Mouse (Mus musculus): ENCODE measurements around the gene Mms19. TPM values are rescaled to one million over a fixed set of nuclear protein-coding genes. Genes with fewer than 3 reads are reported as not detected.

The Mms19 gene
- polyA plus RNA-seq, 1 experiment from 2014 or later, result 27.0 TPM

DNA sequence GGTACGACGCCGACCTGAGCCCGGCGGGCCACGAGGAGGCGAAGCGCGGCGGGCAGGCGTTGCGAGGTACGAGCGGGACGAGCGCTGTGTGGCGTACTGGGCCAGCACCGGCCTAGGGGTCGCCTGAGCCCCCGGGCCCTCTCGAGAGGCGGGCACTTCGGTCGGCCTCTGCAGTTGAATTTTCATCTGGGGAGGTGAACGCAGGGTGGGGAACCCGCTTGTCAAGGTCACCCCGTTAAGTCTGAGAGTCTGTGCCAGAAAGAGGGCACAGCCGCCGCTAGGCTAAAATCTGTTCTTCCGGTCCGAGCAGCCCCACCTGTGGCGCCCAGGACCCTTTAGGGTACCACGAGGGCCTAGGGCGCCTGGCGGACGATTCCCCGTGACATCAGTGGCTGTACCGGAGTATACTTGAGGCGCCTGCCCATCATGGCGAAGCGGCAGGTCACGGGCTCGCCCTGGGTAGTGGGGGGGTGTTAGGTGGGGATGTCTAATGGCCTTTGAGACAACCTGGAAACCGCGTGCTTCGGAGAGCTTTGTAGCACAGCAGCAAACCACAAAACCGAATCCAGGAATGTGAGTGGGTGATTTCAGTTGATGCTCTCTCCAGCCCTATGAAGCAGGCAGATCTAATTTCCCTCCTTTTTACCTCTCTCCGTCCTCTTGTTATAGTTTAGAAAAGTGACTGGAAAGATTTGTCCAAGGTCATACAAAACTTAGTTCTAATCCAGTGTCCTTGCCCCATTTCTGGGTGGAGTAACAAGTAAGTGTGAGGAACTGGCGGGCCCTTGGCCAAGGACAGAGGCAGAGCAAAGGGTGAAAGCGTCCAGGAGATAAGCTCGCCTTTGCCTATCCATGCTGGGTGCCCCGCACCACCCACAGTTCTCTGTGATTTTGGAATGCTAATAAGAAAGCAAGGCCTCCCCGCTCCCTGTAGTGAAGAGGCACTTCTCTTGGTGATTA is 68.6 kb downstream of the Mms19 start:
- Histone ChIP-seq H3K27ac (ENCODE audit: low read length) (peak overlapping the region; percentile 90), H3K4me2 (ENCODE audit: low read length) (peak overlapping the region; percentile 83), H3K9me3 (replicated peaks; ENCODE audit: control insufficient read depth, low read length, poor library complexity, severe bottlenecking) (no peaks in the 10 kb centered on the region), H3K36me3 (ENCODE audit: control insufficient read depth, insufficient read depth, low read length) (peaks cover 12% of the 10 kb centered on the region), H3K4me1 (ENCODE audit: control insufficient read depth, insufficient read depth, low read length) (peaks cover 25% of the 10 kb centered on the region), H3K9ac (ENCODE audit: low read depth, low read length) (peak overlapping the region; percentile 94), H3K27me3 (ENCODE audit: control insufficient read depth, insufficient read depth, low read depth, low read length) (no peaks in the 10 kb centered on the region), H3K4me3 (ENCODE audit: low read depth, low read length) (peak overlapping the region; percentile 94)
- ATAC-seq, result peak; percentile 85
- under 1% methylated on average over 50 of the region's 53 CpGs for WGBS

DNA sequence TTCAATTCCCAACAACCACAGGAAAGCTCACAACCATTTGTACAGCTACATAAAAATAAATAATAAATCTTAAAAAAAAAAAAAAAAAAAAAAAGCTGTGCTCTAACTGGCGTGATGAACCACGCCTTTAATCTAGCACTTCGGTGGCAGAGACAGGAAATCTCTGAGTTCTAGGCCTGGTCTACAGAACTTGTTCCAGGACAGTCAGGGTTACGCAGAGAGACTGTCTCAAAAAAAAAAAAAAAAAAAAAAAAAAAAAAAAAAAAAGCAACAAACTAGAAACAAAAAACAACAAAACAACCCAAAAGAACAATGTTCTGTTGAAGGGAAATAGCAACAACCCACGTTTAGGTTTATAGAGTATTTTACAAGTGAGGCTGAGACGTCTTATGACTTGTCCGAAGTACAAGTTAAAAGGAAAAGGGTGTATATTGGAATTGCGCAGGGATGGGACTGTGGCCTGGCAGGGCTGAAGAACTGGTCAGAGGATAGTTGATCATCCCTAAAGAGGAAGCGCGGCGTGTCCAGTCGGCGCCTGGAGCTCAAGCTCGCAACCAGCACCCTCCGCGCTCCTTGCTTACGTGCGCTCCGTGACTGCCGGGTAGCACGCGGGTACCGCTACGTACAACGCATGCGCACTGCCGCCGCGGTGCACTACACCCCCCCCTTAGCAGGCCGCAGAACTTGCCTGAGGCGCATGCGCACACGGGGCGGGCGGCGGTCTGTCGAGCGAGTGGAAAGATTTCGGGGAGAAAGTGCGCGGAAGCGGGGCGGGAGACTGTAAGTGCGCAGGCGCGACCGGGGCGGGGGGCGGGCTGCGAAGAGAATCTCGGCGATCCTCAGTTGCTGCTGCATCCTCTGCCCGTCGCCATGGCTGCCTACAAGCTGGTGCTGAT is 69.5 kb downstream of the Mms19 start, which contains the start of gene Pgam1:
Gene Pgam1 (plus strand): TSS at position 746 of the 896 bp plus-strand sequence.
- Histone ChIP-seq H3K27me3 (ENCODE audit: control insufficient read depth, insufficient read depth, low read depth, low read length) (no peaks in the 10 kb centered on the region), H3K36me3 (ENCODE audit: control insufficient read depth, insufficient read depth, low read length) (peaks cover 4% of the 10 kb centered on the region), H3K9me3 (replicated peaks; ENCODE audit: control insufficient read depth, low read length, poor library complexity, severe bottlenecking) (no peaks in the 10 kb centered on the region), H3K27ac (ENCODE audit: low read length) (peak within 1 kb of the TSS; percentile 90), H3K4me1 (ENCODE audit: control insufficient read depth, insufficient read depth, low read length) (peaks cover 25% of the 10 kb centered on the region), H3K4me3 (ENCODE audit: low read depth, low read length) (peak within 1 kb of the TSS; percentile 94), H3K4me2 (ENCODE audit: low read length) (peak within 1 kb of the TSS; percentile 83), H3K9ac (ENCODE audit: low read depth, low read length) (peak within 1 kb of the TSS; percentile 94)
- 6% methylated on average over 53 of the region's 54 CpGs for WGBS
- ATAC-seq, result peak; percentile 95

DNA sequence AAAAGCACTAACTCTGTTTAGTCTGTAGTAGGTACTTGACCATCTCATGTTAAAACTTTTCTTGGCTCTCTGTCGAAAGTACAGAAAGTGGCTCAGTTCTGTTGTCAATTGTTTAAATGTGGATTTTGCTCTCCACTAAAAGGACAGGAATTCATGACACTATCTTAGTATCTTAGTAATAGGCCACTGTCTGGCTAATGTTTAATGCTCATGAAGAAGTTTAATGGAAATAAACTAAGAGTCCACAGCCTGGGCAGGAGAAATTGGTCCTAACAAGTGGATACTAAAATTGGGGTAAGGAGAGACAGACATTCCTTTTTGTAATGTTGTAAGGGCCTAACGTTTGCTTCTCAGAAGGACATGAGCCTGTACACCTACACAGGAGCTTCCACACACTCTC is 70.6 kb downstream of the Mms19 start:
- Histone ChIP-seq H3K9ac (ENCODE audit: low read depth, low read length) (no peak overlapping the region), H3K27me3 (ENCODE audit: control insufficient read depth, insufficient read depth, low read depth, low read length) (no peaks in the 10 kb centered on the region), H3K4me1 (ENCODE audit: control insufficient read depth, insufficient read depth, low read length) (peaks cover 25% of the 10 kb centered on the region), H3K36me3 (ENCODE audit: control insufficient read depth, insufficient read depth, low read length) (no peaks in the 10 kb centered on the region), H3K4me2 (ENCODE audit: low read length) (no peak overlapping the region), H3K4me3 (ENCODE audit: low read depth, low read length) (no peak overlapping the region), H3K9me3 (replicated peaks; ENCODE audit: control insufficient read depth, low read length, poor library complexity, severe bottlenecking) (no peaks in the 10 kb centered on the region), H3K27ac (ENCODE audit: low read length) (no peak overlapping the region)
- ATAC-seq, result no peak
- WGBS, result 88% methylated on average over 2 of the region's 2 CpGs

DNA sequence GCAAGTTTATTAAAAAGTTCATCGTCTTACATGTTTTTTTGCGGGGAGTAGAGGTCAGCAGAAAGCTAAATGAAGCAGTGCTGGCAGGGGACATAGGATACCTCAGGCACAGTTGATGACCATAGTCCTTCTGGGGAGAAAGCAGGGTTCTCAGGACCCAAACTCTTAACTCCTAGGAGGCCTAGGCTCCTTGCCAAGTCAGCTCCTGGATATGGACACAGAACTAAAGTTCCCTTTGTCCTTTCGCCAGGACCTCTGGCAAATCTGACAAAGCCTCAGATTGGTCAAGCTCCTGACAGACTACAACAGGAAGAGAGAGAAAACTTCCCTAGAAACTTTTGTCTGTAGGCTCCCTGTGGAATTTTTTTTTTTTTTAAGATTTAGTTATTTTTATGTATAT is 72.2 kb downstream of the Mms19 start:
- H3K4me3 ChIP-seq (ENCODE audit: low read depth, low read length), result no peak overlapping the region

DNA sequence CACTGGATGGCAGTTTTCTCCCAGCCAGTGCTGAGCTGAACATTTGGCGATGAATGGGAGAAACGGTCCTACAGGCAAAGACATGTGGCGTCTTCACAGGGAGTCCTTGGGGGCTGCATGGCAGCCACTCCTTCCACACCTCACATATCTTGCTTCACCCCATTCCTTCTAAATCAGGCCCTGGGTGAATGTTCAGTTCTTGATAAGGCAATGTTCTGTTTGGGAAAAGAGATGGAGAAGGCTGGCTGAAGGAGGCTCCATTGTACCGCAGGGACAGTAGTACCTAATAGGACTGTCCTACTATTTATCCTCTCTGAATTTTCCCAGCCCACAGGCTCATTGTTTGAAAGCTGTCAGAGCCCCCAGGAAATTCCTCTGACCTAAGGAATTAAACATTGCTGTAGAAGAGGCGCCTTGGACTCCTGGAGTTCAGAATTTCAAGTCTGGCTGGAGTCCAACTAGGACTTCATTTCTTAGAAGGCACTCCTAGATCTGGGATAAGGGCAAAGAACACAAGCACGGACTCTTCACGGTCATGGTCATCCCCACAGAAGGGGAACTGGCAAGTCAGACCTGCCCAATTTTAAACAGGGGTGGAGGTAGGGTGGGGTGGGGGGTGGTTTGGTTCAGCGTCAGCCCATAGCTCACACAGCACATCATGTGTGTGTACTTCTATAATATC is 73.7 kb downstream of the Mms19 start:
- no peaks in the 10 kb centered on the region for H3K4me1 ChIP-seq (ENCODE audit: control insufficient read depth, insufficient read depth, low read length)
- H3K27ac ChIP-seq (ENCODE audit: low read length), result no peak overlapping the region
- H3K4me2 ChIP-seq (ENCODE audit: low read length), result no peak overlapping the region
- no peaks in the 10 kb centered on the region for H3K27me3 ChIP-seq (ENCODE audit: control insufficient read depth, insufficient read depth, low read depth, low read length)
- H3K36me3 ChIP-seq (ENCODE audit: control insufficient read depth, insufficient read depth, low read length), result no peaks in the 10 kb centered on the region
- ATAC-seq, result no peak
- H3K9ac ChIP-seq (ENCODE audit: low read depth, low read length), result peak overlapping the region; percentile 25; the same call in 1 of the 2 replicates
- WGBS, result 54% methylated on average over 8 of the region's 8 CpGs
- no peak overlapping the region for H3K4me3 ChIP-seq (ENCODE audit: low read depth, low read length)
- no peaks in the 10 kb centered on the region for H3K9me3 ChIP-seq (replicated peaks; ENCODE audit: control insufficient read depth, low read length, poor library complexity, severe bottlenecking)

More for the DNA sequence above, 72.2 kb downstream of the Mms19 start:
- no peak for ATAC-seq
- Histone ChIP-seq H3K27me3 (ENCODE audit: control insufficient read depth, insufficient read depth, low read depth, low read length) (no peaks in the 10 kb centered on the region), H3K36me3 (ENCODE audit: control insufficient read depth, insufficient read depth, low read length) (no peaks in the 10 kb centered on the region), H3K27ac (ENCODE audit: low read length) (no peak overlapping the region), H3K9ac (ENCODE audit: low read depth, low read length) (no peak overlapping the region), H3K9me3 (replicated peaks; ENCODE audit: control insufficient read depth, low read length, poor library complexity, severe bottlenecking) (no peaks in the 10 kb centered on the region), H3K4me1 (ENCODE audit: control insufficient read depth, insufficient read depth, low read length) (peaks cover 12% of the 10 kb centered on the region), H3K4me2 (ENCODE audit: low read length) (no peak overlapping the region)
- WGBS, result 82% methylated on average over 3 of the region's 3 CpGs

DNA sequence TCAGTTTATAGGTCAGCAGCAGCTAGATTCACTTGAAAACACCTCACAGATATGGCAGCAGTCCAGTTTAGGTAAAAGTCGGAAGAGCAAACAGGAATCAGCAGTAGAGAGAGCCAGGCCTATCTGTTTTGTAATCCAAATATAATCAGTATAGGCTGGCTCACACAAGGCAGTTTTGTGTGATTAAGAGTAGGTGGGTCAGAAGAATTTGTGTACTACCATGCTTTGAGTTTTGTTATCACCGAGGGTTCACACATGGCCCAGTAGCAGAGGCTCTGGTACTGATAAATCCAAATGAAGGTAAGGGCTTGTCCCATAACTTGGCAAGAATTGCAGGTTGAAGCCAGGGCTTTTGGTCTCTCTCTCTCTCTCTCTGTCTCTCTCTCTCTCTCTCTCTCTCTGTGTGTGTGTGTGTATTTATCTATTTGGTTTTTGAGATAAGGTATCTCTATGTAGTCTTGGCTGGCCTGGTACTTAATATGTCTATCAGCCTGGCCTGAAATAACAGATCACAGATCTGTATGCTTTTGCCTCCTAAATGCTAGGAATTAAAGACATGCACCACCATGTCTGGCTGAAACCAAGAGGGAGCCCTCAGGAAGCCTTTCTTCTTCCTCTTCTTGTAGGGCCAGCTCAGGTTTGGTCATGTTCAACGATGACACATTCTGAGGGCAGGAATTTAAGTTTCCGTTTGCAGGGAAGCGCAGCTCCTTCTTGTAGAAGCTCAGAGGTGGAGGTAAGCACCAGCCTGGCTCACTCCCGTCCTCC is 74.5 kb downstream of the Mms19 start:
- ATAC-seq, result no peak
- Histone ChIP-seq H3K4me1 (ENCODE audit: control insufficient read depth, insufficient read depth, low read length) (no peaks in the 10 kb centered on the region), H3K4me2 (ENCODE audit: low read length) (no peak overlapping the region), H3K4me3 (ENCODE audit: low read depth, low read length) (no peak overlapping the region), H3K27me3 (ENCODE audit: control insufficient read depth, insufficient read depth, low read depth, low read length) (no peaks in the 10 kb centered on the region), H3K9me3 (replicated peaks; ENCODE audit: control insufficient read depth, low read length, poor library complexity, severe bottlenecking) (no peaks in the 10 kb centered on the region), H3K27ac (ENCODE audit: low read length) (no peak overlapping the region), H3K36me3 (ENCODE audit: control insufficient read depth, insufficient read depth, low read length) (no peaks in the 10 kb centered on the region), H3K9ac (ENCODE audit: low read depth, low read length) (no peak overlapping the region)
- 73% methylated on average over 6 of the region's 6 CpGs for WGBS

DNA sequence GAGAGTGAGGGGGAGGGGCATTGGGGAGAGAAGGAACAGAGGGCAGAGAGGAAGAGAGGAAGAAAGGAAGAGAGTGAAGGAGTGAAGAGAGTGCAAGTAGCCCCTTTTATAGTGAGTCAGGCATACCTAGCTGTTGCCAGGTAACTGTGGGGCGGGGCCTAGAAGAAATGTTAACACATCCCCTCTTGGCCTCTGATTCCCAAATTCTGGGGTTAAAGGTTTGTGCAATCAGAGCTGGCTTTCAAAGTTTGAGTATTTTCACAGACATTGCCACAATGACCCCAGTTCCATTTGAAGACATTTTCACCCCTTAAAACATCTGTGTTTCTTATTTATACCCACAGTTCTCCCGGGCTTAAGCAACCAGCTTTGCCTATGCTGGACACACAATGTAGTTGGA is 75.7 kb downstream of the Mms19 start:
- Histone ChIP-seq H3K4me3 (ENCODE audit: low read depth, low read length) (no peak overlapping the region), H3K4me2 (ENCODE audit: low read length) (no peak overlapping the region), H3K9ac (ENCODE audit: low read depth, low read length) (no peak overlapping the region), H3K36me3 (ENCODE audit: control insufficient read depth, insufficient read depth, low read length) (no peaks in the 10 kb centered on the region), H3K27ac (ENCODE audit: low read length) (no peak overlapping the region), H3K9me3 (replicated peaks; ENCODE audit: control insufficient read depth, low read length, poor library complexity, severe bottlenecking) (no peaks in the 10 kb centered on the region), H3K27me3 (ENCODE audit: control insufficient read depth, insufficient read depth, low read depth, low read length) (no peaks in the 10 kb centered on the region), H3K4me1 (ENCODE audit: control insufficient read depth, insufficient read depth, low read length) (no peaks in the 10 kb centered on the region)
- WGBS, result 83% methylated on average over 2 of the region's 2 CpGs
- no peak for ATAC-seq

All from midbrain, embryonic 16.5 days (tissue).